Mouse (Mus musculus) Patski (cell line): Measurements from ENCODE around the gene Ropn1l. TPM values are rescaled to one million over a fixed set of nuclear protein-coding genes. Genes with fewer than 3 reads are reported as not detected.

Experiments used
- ATAC-seq: fragments of 100-300 bp; one replicate; pipeline ENCODE4 v1.8.0; 2021
- CTCF ChIA-PET: fragments of 350-600 bp; sonication (Branson Sonifier 250); formaldehyde crosslinking; loops from one replicate; lab custom pipeline; 2022; ENCODE audit warnings: inconsistent platforms; lab: Charles Lee
- POLR2A ChIA-PET: fragments of 350-600 bp; sonication (Branson Sonifier 250); formaldehyde crosslinking; loops from one replicate; lab custom pipeline; 2022; ENCODE audit warnings: antibody characterized with exemption, inconsistent platforms; lab: Charles Lee
- DNase-seq: peaks from one replicate; pipeline ENCODE4 v3.0.0-alpha.2; 2011; ENCODE audit warnings: low read depth, low spot score
- H3K27me3 ChIP-seq: fragments of 371-371 bp; one replicate; pipeline ENCODE4 v1.5.1; 2021
- CTCF ChIP-seq: fragments of 100-300 bp; IDR thresholded peaks from one replicate; pipeline ENCODE4 v1.5.1; 2021
- in situ Hi-C: fragments of 300-500 bp; cut with MboI; formaldehyde crosslinking; loops from 3 replicates; pipeline ENCODE4 v1.11.1; 2018; ENCODE audit warnings: low pct_unique_long_range_greater_than_20kb, mixed read lengths
- polyA plus RNA-seq: library from polyadenylated mRNA; unstranded; gene quantifications from one replicate; pipeline ENCODE4 v1.2.3, GENCODE M21; 2021

The Ropn1l gene
- polyA plus RNA-seq, 1 experiment from 2014 or later, result 7.6 TPM

DNA sequence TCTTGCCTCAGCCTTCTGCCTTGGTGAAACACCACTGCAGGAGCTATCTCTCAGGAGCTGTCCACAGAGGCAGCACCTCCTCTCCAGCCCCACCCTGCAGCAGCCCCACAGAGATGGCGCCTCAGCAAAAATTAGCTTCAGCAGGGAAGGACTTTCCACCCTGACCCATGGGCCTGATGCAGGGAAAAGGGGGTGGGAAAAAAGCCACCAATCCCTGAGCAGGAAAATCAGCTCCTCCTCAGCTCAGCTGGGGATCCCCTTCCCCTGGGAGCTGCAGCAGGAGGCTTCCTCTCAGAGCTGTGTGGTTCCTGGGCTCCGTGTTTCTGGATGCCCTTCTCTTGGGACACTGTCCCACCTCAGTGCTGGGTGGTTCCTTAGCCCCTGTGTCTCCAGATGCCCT, 3.8 kb downstream of the Ropn1l start:
- in situ Hi-C loops, result loop anchor here (5.0 kb wide), 1 partner anchor 132 kb away; no protein-coding TSS in a partner anchor
- CTCF ChIA-PET, result interaction anchor here (0.8 kb wide), 1 partner anchor 133 kb away, joined by 3 read pairs; no protein-coding TSS in a partner anchor
- H3K27me3 ChIP-seq, result no peaks in the 10 kb centered on the region
- POLR2A ChIA-PET, result no interaction called here
- TF ChIP-seq CTCF, result no peak
- ATAC-seq, result peak; percentile 1
- no peak for DNase-seq

DNA sequence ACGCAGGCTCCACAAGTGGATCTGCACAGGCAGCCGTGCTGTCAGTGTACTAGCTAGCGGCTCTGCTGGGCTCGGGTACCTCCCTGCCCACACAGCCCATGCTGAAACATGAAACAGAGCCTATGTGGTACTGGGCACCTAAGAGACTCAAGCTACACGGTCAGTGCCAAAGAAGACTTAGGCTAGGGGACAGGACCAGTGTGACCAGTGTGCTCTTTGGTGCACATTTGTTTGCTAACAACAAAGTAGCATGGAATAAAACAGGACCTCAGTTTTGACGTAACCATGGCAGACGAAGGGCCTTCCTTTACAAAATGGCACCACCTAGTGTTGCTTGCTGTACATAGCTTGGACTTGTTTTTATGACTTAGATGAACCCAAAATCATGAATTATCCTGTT, 6.4 kb downstream of the Ropn1l start:
- POLR2A ChIA-PET, result no interaction called here
- H3K27me3 ChIP-seq, result no peaks in the 10 kb centered on the region
- CTCF ChIA-PET, result interaction anchor here (0.6 to 3.0 kb wide), 19 partner anchors 8 to 519 kb away, joined by 3 to 22 read pairs (median 4); no protein-coding TSS in a partner anchor
- no peak for DNase-seq
- in situ Hi-C loops, result loop anchor here (5.0 kb wide), 1 partner anchor 130 kb away; no protein-coding TSS in a partner anchor
- peak; percentile 19 for ATAC-seq
- TF ChIP-seq CTCF, result no peak

- DNase-seq (no peak), ATAC-seq (no peak)
- no peaks in the 10 kb centered on the region for H3K27me3 ChIP-seq
- in situ Hi-C loops, result no loop called here
- TF ChIP-seq CTCF, result no peak
- POLR2A ChIA-PET, result interaction anchor here (0.6 kb wide), 1 partner anchor 33 kb away, joined by 4 read pairs; no protein-coding TSS in a partner anchor
- CTCF ChIA-PET, result interaction anchor here (1.4 to 2.5 kb wide), 2 partner anchors 9 to 129 kb away, joined by 4 to 7 read pairs; no protein-coding TSS in a partner anchor
These were observed 10.8 kb downstream of the Ropn1l start for GRCm38 (mm10) chr15:31442698-31443097.

GRCm38 (mm10) chr15:31441996-31442395, 11.5 kb downstream of the Ropn1l start:
- no peak for DNase-seq
- H3K27me3 ChIP-seq, result no peaks in the 10 kb centered on the region
- in situ Hi-C loops, result no loop called here
- ATAC-seq, result no peak
- CTCF ChIA-PET, result interaction anchor here (1.4 to 2.5 kb wide), 2 partner anchors 8 to 129 kb away, joined by 4 to 7 read pairs; no protein-coding TSS in a partner anchor
- POLR2A ChIA-PET, result interaction anchor here (0.6 to 1.2 kb wide), 3 partner anchors 11 to 151 kb away, joined by 3 to 4 read pairs (median 4); partner anchors contain the start of gene Ropn1l
- TF ChIP-seq CTCF, result no peak

GRCm38 (mm10) chr15:31436811-31437210, 16.7 kb downstream of the Ropn1l start:
- H3K27me3 ChIP-seq, result no peaks in the 10 kb centered on the region
- no peak for ATAC-seq
- DNase-seq, result no peak
- TF ChIP-seq CTCF, result no peak
- in situ Hi-C loops, result loop anchor here (10.0 kb wide), 1 partner anchor 512 kb away; no protein-coding TSS in a partner anchor
- CTCF ChIA-PET, result interaction anchor here (2.0 kb wide), 1 partner anchor 10 kb away, joined by 6 read pairs; no protein-coding TSS in a partner anchor
- POLR2A ChIA-PET, result no interaction called here

DNA sequence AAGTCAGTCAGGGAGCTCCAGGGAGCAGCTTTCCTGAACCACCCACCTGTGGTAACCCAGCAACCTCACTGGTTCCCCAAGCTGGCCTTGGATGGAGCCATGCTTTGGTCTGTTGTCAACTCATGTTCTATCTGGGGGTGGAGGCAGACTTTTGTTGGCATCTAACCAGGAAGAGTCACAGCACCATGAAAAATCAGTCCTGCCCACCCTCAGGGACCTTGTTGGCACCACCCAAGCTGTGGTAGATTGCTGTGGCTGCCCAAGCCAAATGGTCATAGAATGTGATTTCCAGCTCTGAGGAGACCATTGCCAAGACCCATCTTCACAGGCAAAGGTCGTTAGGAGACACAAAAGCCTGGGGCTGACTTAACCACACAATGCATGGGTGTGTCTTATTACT, 17.5 kb downstream of the Ropn1l start:
- no peaks in the 10 kb centered on the region for H3K27me3 ChIP-seq
- in situ Hi-C loops, result loop anchor here (10.0 kb wide), 1 partner anchor 511 kb away; no protein-coding TSS in a partner anchor
- no peak for DNase-seq
- no peak for TF ChIP-seq CTCF
- no peak for ATAC-seq
- CTCF ChIA-PET, result no interaction called here
- POLR2A ChIA-PET, result no interaction called here

DNA sequence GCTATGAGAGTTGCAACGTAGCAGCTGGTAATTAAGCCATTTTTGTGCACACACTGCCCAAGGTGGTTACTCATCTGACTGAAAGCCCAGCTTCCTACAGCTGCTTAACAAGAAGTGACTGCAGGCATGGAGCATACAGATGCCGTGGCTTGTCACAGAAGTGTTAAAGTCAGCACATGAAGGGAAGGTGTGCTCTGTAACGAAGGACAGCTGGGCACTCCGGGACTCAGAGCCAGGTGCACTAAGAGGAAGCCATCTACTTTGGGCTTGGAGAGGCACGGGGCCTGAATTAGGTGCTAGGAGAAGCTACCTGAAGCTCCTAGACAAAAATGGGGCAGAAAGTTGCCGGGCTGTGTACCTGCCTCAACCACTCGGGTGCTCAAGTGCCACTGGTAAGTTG, 19.8 kb downstream of the Ropn1l start:
- CTCF ChIA-PET, result interaction anchor here (1.2 to 1.7 kb wide), 2 partner anchors 9 to 18 kb away, joined by 4 read pairs; no protein-coding TSS in a partner anchor
- in situ Hi-C loops, result loop anchor here (10.0 kb wide), 1 partner anchor 509 kb away; no protein-coding TSS in a partner anchor
- DNase-seq (no peak), ATAC-seq (no peak)
- no peaks in the 10 kb centered on the region for H3K27me3 ChIP-seq
- no peak for TF ChIP-seq CTCF
- POLR2A ChIA-PET, result no interaction called here

GRCm38 (mm10) chr15:31431847-31432246, 21.7 kb downstream of the Ropn1l start:
- in situ Hi-C loops, result loop anchor here (10.0 kb wide), 1 partner anchor 507 kb away; no protein-coding TSS in a partner anchor
- ChIA-PET POLR2A (no interaction called here), CTCF (interaction anchor here (2.5 kb wide), 1 partner anchor 15 kb away, joined by 8 read pairs; no protein-coding TSS in a partner anchor)
- ATAC-seq, result no peak
- no peaks in the 10 kb centered on the region for H3K27me3 ChIP-seq
- TF ChIP-seq CTCF, result no peak
- DNase-seq, result no peak

GRCm38 (mm10) chr15:31430014-31430413, 23.5 kb downstream of the Ropn1l start:
- DNase-seq (no peak), ATAC-seq (no peak)
- H3K27me3 ChIP-seq, result no peaks in the 10 kb centered on the region
- POLR2A ChIA-PET, result no interaction called here
- no peak for TF ChIP-seq CTCF
- CTCF ChIA-PET, result interaction anchor here (0.7 to 1.5 kb wide), 2 partner anchors 8 to 18 kb away, joined by 3 to 9 read pairs; no protein-coding TSS in a partner anchor
- in situ Hi-C loops, result loop anchor here (10.0 kb wide), 1 partner anchor 505 kb away; no protein-coding TSS in a partner anchor

- in situ Hi-C loops, result no loop called here
- ATAC-seq, result no peak
- no peaks in the 10 kb centered on the region for H3K27me3 ChIP-seq
- POLR2A ChIA-PET, result no interaction called here
- no peak for TF ChIP-seq CTCF
- CTCF ChIA-PET, result interaction anchor here (0.7 to 1.7 kb wide), 3 partner anchors 8 to 113 kb away, joined by 3 to 9 read pairs (median 4); no protein-coding TSS in a partner anchor
- DNase-seq, result no peak
These were observed 24.1 kb downstream of the Ropn1l start for GRCm38 (mm10) chr15:31429429-31429828.

DNA sequence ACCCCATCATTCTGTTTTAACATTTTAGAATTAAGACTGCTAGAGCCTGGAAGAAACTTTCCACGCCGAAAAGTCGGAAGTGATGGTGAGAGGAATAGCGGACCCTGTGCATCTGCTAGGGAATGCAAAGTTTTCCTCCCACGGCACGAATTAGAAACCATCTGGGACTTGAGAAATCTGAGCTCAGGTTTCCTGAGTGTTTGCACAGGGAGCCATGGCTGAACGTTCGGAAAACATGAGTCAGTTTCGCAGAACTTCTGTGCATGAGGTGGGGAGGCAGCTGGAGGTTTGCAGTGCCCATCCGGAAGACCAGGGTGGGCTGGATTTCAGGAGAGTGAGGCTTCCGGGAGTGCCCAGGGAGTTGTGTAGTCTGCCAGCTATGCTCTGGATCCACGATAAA, 25.0 kb downstream of the Ropn1l start:
- ChIA-PET POLR2A (interaction anchor here (1.0 kb wide), 1 partner anchor 10 kb away, joined by 3 read pairs; no protein-coding TSS in a partner anchor), CTCF (interaction anchor here (1.5 to 1.7 kb wide), 2 partner anchors 19 to 112 kb away, joined by 4 to 9 read pairs; no protein-coding TSS in a partner anchor)
- no peak for DNase-seq
- no peaks in the 10 kb centered on the region for H3K27me3 ChIP-seq
- no peak for TF ChIP-seq CTCF
- no peak for ATAC-seq
- in situ Hi-C loops, result no loop called here
